Mouse (Mus musculus): ENCODE measurements around the gene Pcgf2.
"Not testable (repeated sequence)": the region's sequence is repeated elsewhere in the genome, so short reads cannot be mapped to it uniquely, and the experiment has no call there.

GRCm38 (mm10) chr11:97648541-97648940, 51.8 kb downstream of the Pcgf2 start:
- not testable (repeated sequence) for TF ChIP-seq NANOG (IDR thresholded peaks at IDR 0.05; ENCODE audit: borderline replicate concordance, low read length); CTCF (conservative IDR thresholded peaks at IDR 0.05; ENCODE audit: low read length); POU5F1 (IDR thresholded peaks at IDR 0.05; ENCODE audit: borderline replicate concordance, low read length)
